Mouse (Mus musculus) spleen, embryonic (tissue): ENCODE measurements around the gene Wdr74.

Source experiments
- CTCF ChIA-PET: fragments of 350-600 bp; sonication (Branson Sonifier 250); formaldehyde crosslinking; loops from one replicate; lab custom pipeline; 2022; lab: Charles Lee

The Wdr74 gene

GRCm38 (mm10) chr19:8740603-8741002, 5.0 kb downstream of the Wdr74 start, which contains the start of gene 1700092M07Rik:
1700092M07Rik (plus strand) TSS chr19:8740718.
- CTCF ChIA-PET, result no interaction called here

GRCm38 (mm10) chr19:8741243-8741869, 5.7 kb downstream of the Wdr74 start, which contains the start of gene Stx5a:
Stx5a (plus strand) TSS chr19:8741413.
- CTCF ChIA-PET, result interaction anchor here (0.6 kb wide), 1 partner anchor 20 kb away, joined by 6 read pairs; no protein-coding TSS in a partner anchor

- CTCF ChIA-PET, result interaction anchor here (0.6 kb wide), 1 partner anchor 21 kb away, joined by 6 read pairs; no protein-coding TSS in a partner anchor
Observed at GRCm38 (mm10) chr19:8742176-8742575, 6.5 kb downstream of the Wdr74 start.

- CTCF ChIA-PET, result no interaction called here
Observed at GRCm38 (mm10) chr19:8745382-8745781, 9.8 kb downstream of the Wdr74 start.

GRCm38 (mm10) chr19:8747368-8747767, 11.7 kb downstream of the Wdr74 start:
- CTCF ChIA-PET, result no interaction called here

- CTCF ChIA-PET, result interaction anchor here (0.7 kb wide), 1 partner anchor 19 kb away, joined by 3 read pairs; no protein-coding TSS in a partner anchor
Observed at GRCm38 (mm10) chr19:8755652-8756051, 20.0 kb downstream of the Wdr74 start.

- CTCF ChIA-PET, result interaction anchor here (0.5 to 1.2 kb wide), 2 partner anchors 18 to 38 kb away, joined by 3 to 4 read pairs; partner anchors contain the start of gene Tmem179b
Observed at GRCm38 (mm10) chr19:8756635-8757387, 21.2 kb downstream of the Wdr74 start, which contains the start of gene Nxf1. Nxf1 (plus strand) TSS chr19:8757073.

- CTCF ChIA-PET, result interaction anchor here (1.2 kb wide), 1 partner anchor 17 kb away, joined by 4 read pairs; the partner anchor contains the start of gene Tmem179b
Observed at GRCm38 (mm10) chr19:8757471-8757998, 21.9 kb downstream of the Wdr74 start.

GRCm38 (mm10) chr19:8758899-8759298, 23.3 kb downstream of the Wdr74 start:
- CTCF ChIA-PET, result no interaction called here

- CTCF ChIA-PET, result interaction anchor here (0.7 to 1.1 kb wide), 2 partner anchors 36 to 41 kb away, joined by 3 to 5 read pairs; partner anchors contain the start of gene Zbtb3
Observed at GRCm38 (mm10) chr19:8760757-8761156, 25.1 kb downstream of the Wdr74 start.

- CTCF ChIA-PET, result interaction anchor here (1.0 kb wide), 1 partner anchor 200 kb away, joined by 3 read pairs; no protein-coding TSS in a partner anchor
Observed at GRCm38 (mm10) chr19:8763276-8763675, 27.6 kb downstream of the Wdr74 start.

- CTCF ChIA-PET, result no interaction called here
Observed at GRCm38 (mm10) chr19:8765562-8765961, 29.9 kb downstream of the Wdr74 start.

- CTCF ChIA-PET, result interaction anchor here (1.1 kb wide), 1 partner anchor 57 kb away, joined by 4 read pairs; no protein-coding TSS in a partner anchor
Observed at GRCm38 (mm10) chr19:8770567-8771270, 35.1 kb downstream of the Wdr74 start, which contains the start of gene Tmem223. Tmem223 (plus strand) TSS chr19:8770996.

GRCm38 (mm10) chr19:8772996-8773395, 37.4 kb downstream of the Wdr74 start:
- CTCF ChIA-PET, result interaction anchor here (0.6 kb wide), 1 partner anchor 40 kb away, joined by 7 read pairs; no protein-coding TSS in a partner anchor

- CTCF ChIA-PET, result no interaction called here
Observed at GRCm38 (mm10) chr19:8773409-8773808, 37.8 kb downstream of the Wdr74 start.

- CTCF ChIA-PET, result interaction anchor here (0.6 to 1.0 kb wide), 2 partner anchors 17 to 211 kb away, joined by 4 read pairs; no protein-coding TSS in a partner anchor
Observed at GRCm38 (mm10) chr19:8774086-8774835, 38.6 kb downstream of the Wdr74 start, which contains the start of gene Tmem179b. Tmem179b (minus strand) TSS chr19:8774467.

GRCm38 (mm10) chr19:8774951-8775421, 39.4 kb downstream of the Wdr74 start:
- CTCF ChIA-PET, result interaction anchor here (1.0 kb wide), 1 partner anchor 17 kb away, joined by 4 read pairs; no protein-coding TSS in a partner anchor

GRCm38 (mm10) chr19:8786008-8786781, 50.6 kb downstream of the Wdr74 start, which contains the start of gene Taf6l:
Taf6l (minus strand) TSS chr19:8786417.
- CTCF ChIA-PET, result no interaction called here

GRCm38 (mm10) chr19:8788521-8788920, 52.9 kb downstream of the Wdr74 start:
- CTCF ChIA-PET, result interaction anchor here (0.6 to 1.1 kb wide), 3 partner anchors 13 to 275 kb away, joined by 3 to 16 read pairs (median 4); partner anchors contain the start of gene Zbtb3
